Mouse (Mus musculus) thymus, adult 18-20 months (tissue): ENCODE results near the gene Cfap45.

Source experiments
- DNase-seq, 2 experiments: peaks; one replicate each; pipeline ENCODE4 v3.0.0; 2022; ENCODE audit warnings: mixed read lengths in 2 of 2

Gene Cfap45

DNA sequence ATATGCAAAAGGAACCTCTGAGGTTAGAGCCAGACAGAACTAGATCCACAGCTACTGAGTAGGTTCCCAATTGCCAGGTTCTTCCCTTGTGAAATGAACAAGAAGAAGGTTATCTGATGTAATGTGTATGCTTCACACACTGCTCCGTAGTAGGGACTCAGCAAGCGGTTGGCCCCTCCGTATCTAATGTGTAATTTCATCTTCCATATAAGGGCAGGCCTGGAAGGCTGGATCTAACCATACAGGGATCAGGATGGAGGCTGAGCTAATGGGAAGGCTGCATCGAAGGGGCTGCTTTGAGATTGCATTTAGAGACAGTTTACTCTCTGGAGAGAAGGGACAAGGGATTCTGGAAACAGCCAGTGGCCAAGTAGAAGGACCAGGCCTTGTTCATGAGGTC, 47.2 kb downstream of the Cfap45 start:
- no peak for DNase-seq

DNA sequence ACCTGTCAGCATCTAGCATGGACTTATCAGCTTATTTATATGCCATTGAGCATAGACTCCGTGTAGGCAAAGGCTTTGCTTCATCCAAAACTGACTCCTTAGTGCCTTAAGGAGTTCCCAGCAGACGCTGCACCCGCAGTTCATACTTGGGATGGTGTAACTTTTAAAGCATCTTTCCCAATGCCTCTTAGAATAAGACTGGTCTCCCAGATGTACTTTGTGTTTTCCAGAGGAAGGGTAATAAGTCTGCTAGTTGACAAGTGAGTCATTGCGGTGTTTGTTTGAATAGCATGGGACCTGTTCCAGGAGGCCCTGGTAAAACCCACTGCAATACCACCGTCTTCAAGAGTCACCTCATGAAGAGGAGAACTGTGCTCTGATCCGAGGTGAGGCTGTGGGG, 59.5 kb downstream of the Cfap45 start:
- DNase-seq = no peak

- DNase-seq = no peak
Observed at GRCm38 (mm10) chr1:172582436-172582835, 61.8 kb downstream of the Cfap45 start.

- no peak for DNase-seq
Observed at GRCm38 (mm10) chr1:172584271-172584670, 63.7 kb downstream of the Cfap45 start.

DNA sequence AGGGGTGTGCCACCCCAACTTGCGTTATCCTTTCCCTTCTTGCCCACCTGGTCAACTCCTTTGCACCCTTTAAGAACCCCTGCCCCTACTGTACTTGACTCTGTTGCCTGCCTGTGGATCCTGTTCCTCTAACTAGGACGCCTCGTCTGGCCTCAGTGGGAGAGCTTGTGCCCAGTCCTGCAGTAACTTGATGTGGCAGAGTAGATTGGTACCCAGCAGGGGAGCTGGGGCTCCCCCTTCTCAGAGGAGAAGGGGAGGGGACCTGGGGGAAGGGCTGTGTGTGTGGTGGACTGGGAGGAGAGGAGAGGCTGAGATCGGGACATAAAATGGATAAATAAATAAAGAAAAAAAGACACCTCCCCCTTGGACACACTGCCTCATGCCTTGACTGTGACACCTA, 64.4 kb downstream of the Cfap45 start:
- no peak for DNase-seq

- DNase-seq = no peak
Observed at GRCm38 (mm10) chr1:172585612-172586567, 65.3 kb downstream of the Cfap45 start.

DNA sequence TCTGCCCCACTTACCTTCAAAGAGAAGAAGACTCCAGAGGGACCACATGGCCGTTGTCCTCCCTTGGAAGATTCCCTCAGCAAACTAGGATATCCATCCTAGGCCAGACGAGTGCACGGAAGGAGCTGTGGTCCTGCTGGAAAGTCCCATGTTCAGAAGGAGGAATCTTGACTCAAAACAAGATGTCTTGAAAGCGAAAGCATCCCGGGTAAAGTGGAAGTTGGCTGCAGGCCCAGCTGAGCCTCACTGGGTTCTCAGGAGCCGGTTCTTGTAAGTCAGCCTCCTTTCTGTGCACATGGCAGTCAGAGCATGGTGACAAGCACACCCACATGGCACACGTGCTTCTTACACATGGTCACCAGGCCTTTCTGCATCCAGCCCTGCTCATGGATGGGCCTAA, 69.8 kb downstream of the Cfap45 start, which contains the start of gene Slamf8:
TSS of gene Slamf8 (minus strand) at position 184 of the 400 bp plus-strand sequence.
- DNase-seq = no peak

DNA sequence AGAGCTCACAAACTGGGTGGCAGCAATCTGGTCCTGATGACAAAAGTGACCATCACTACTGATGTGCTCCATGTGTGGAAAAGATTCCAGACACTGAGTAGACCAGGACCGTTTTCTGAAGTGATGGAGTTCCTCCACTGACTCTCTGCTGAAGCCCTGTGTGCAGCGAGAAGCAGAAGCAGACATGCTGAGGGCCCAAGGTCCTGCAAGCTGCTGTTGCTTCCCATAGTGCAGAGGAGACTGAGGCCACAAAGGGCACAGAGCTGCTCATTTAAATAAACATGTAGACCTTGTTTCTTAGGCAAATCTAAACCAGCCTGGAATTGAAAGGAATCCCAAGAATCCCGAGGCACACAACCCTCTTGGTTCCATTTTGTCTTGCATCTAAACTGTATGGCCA, 72.7 kb downstream of the Cfap45 start:
- no peak for DNase-seq

GRCm38 (mm10) chr1:172593956-172594355, 73.4 kb downstream of the Cfap45 start:
- DNase-seq = no peak

DNA sequence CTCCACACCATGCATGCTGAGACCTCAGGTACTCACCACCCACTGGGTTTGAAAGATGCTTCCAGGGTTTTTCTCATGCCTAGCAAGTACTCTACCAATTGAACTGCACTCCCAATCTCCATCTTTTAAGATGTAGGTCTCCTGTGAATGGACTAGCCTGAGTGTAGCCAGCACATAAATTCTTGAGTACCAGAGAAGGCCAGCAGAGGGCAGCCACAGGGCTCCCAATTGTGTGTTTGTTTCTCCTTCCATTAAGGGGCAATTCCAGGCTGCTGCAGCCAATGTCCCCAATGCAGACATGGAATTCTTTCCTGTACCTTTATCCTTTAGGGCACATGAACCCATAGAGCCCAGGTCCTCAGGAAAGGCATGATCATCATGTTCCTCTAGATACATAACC, 73.9 kb downstream of the Cfap45 start:
- DNase-seq = no peak
